ENCODE assay signal across 8 mouse cellular contexts in the genomic region with DNA sequence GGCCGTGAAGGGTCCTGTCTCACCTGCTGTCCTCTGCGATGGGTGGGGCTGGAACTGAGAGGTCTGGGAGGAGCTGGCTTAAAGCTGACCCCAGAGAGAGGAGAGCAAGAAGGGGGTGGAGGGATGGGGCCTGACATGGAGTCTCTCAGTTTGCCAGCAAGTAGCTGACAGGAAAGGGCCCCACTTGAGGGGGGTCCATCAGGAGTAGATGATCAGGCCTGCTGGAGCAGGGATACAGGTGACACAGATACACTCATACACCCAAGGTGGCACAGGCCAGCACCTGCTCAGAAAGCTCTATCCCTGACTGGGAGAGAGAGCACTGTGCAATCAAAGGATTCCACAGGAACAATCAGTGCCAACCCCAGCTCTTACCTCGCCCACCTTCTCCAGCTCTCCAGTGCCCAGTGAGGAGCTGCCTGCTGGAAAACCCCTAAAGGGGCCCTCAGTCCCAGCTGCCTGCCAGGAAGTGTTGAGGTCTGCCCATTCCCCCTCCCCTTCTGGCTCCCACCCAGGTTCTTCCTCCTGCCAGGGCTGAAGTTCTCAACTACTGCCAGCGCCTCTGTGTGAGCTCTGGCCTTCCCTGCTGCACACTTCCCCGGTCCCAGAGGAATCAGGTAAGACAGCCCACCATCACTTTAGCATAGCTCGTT. TPM values are rescaled to one million over a fixed set of nuclear protein-coding genes. Genes with fewer than 3 reads are reported as not detected.
A peak's percentile ranks its signal among the peaks of the same experiment; 100 is the strongest.
DNase-seq lines count a peak whose midpoint lies in the region; ATAC-seq lines count a peak whose summit lies in the region.

A gene (minus strand): TSS at position 524 of the 653 bp plus-strand sequence.

- 9% methylated on average over 6 of the region's 6 CpGs for WGBS in hindbrain, embryonic 16.5 days

- H3K27me3 ChIP-seq in hindbrain, embryonic 16.5 days (replicated peaks; ENCODE audit: control insufficient read depth, insufficient read depth, low read length), result no peaks in the 10 kb centered on the region

- peak within 1 kb of the TSS; percentile 61 for H3K9ac ChIP-seq in hindbrain, embryonic 16.5 days (ENCODE audit: low read depth, low read length)

- ATAC-seq in common myeloid progenitor, adult 5-6 weeks (replicated peaks; ENCODE audit: low read depth, poor library complexity, severe bottlenecking), result peak; percentile 81
- ATAC-seq in hindbrain, embryonic 16.5 days, result peak; percentile 94

- H3K4me3 ChIP-seq in hindbrain, embryonic 16.5 days (ENCODE audit: low read length), result peak within 1 kb of the TSS; percentile 44

- peak within 1 kb of the TSS; percentile 59 for H3K4me2 ChIP-seq in hindbrain, embryonic 16.5 days (ENCODE audit: low read length)

- peaks cover 23% of the 10 kb centered on the region for H3K4me1 ChIP-seq in hindbrain, embryonic 16.5 days (ENCODE audit: control insufficient read depth, insufficient read depth, low read depth, low read length)

- peak; percentile 44 for DNase-seq in T-cell, adult 2 months (ENCODE audit: low spot score)
- DNase-seq in gastrocnemius, adult 8-10 months (ENCODE audit: low spot score in 2 of 2), result peak; percentile 75 to 79
- DNase-seq in left cerebral cortex, adult 11 months (ENCODE audit: low spot score), result peak; percentile 71
- DNase-seq in lung, postnatal 25 days (ENCODE audit: low spot score), result peak; percentile 96
- DNase-seq in retina, postnatal 1 day, result peak; percentile 98
- DNase-seq in urinary bladder, postnatal 10 days (ENCODE audit: low spot score), result peak; percentile 84

- no peaks in the 10 kb centered on the region for H3K36me3 ChIP-seq in hindbrain, embryonic 16.5 days (ENCODE audit: control insufficient read depth, insufficient read depth, low read length)

- H3K27ac ChIP-seq in hindbrain, embryonic 16.5 days (ENCODE audit: low read depth, low read length), result peak within 1 kb of the TSS; percentile 81

- H3K9me3 ChIP-seq in hindbrain, embryonic 16.5 days (ENCODE audit: control insufficient read depth, low read length), result no peaks in the 10 kb centered on the region

RNA-seq across cellular contexts. Expression of the gene that starts here (rescaled TPM):
- 137 and 148 TPM in 2 replicates for total RNA-seq in common myeloid progenitor, adult 5-6 weeks (2017)
- 10 to 100 TPM in 1 of 4 experiments, 1 to 10 TPM in 3; 4.1 to 10.1 (median 7.2) TPM for total RNA-seq in gastrocnemius, adult 8-10 months (2022)
- polyA plus RNA-seq in hindbrain, embryonic 16.5 days (2015; fragmentation: Nextera tagmentation; extraction: Ambion mirVana), result 140 and 143 TPM in 2 replicates

Comparison
In these comparisons a context has a peak if more than half of its experiments do, and no peak if none do; other contexts are left out.
1. Peak in every context shown above with its lines: DNase-seq, ATAC-seq, H3K4me3 ChIP-seq and H3K27ac ChIP-seq.
2. RNA of the gene that starts here (total RNA-seq): 137 to 148 TPM in common myeloid progenitor, adult 5-6 weeks; 4.1 to 10.1 TPM in gastrocnemius, adult 8-10 months; every median in the first group is over 10 times any median in the second.
3. DNase-seq: peak in every context shown above with its lines; median percentile 98 in retina, postnatal 1 day; 96 in lung, postnatal 25 days; 84 in urinary bladder, postnatal 10 days; 77 in gastrocnemius, adult 8-10 months; 71 in left cerebral cortex, adult 11 months; 44 in T-cell, adult 2 months.